Comparison of ENCODE assay signal across 8 mouse cellular contexts in genomic region chr17:49889629-49890028, GRCm38 (mm10).
DNase-seq lines count a peak whose midpoint lies in the region; ATAC-seq and TF ChIP-seq lines count a peak whose summit lies in the region.

No protein-coding gene starts in this region.

- TF ChIP-seq CTCF in left cerebral cortex, adult 2 months (IDR thresholded peaks at IDR 0.05) = peak; percentile 35

- intact Hi-C loops in left cerebral cortex, adult 2 months (cut with DNase I) = loop anchor here (10.0 kb wide), 1 partner anchor 1475 kb away; the partner anchor contains the start of gene Oard1

- no peaks in the 10 kb centered on the region for H3K27me3 ChIP-seq in limb, embryonic 12.5 days
- no peaks in the 10 kb centered on the region for H3K27me3 ChIP-seq in stomach, embryonic 14.5 days (ENCODE audit: control insufficient read depth, insufficient read depth, low read length)

- H3K9me3 ChIP-seq in limb, embryonic 12.5 days = no peaks in the 10 kb centered on the region
- H3K9me3 ChIP-seq in stomach, embryonic 14.5 days (ENCODE audit: control insufficient read depth, low read depth, low read length) = no peaks in the 10 kb centered on the region

- ATAC-seq in erythroid progenitor cell, adult 5-6 weeks (replicated peaks; ENCODE audit: low FRiP score, poor library complexity, severe bottlenecking) = 0 out of 2 replicates have a peak, but pooled peaks have one; percentile 10
- peak; percentile 70; the same call in 1 of the 2 replicates for ATAC-seq in limb, embryonic 12.5 days (ENCODE audit: insufficient number of reproducible peaks, insufficient read depth, low FRiP score, low TSS enrichment, low read depth)
- peak; percentile 46; the same call in 1 of the 2 replicates for ATAC-seq in stomach, embryonic 14.5 days (ENCODE audit: insufficient number of reproducible peaks, insufficient read depth, low FRiP score, low read depth)

- H3K4me3 ChIP-seq in left cerebral cortex, adult 2 months = no peak overlapping the region
- no peak overlapping the region for H3K4me3 ChIP-seq in limb, embryonic 12.5 days (replicated peaks)
- no peak overlapping the region for H3K4me3 ChIP-seq in stomach, embryonic 14.5 days (ENCODE audit: low read depth, low read length)

- H3K4me1 ChIP-seq in limb, embryonic 12.5 days (replicated peaks) = peaks cover 17% of the 10 kb centered on the region
- H3K4me1 ChIP-seq in stomach, embryonic 14.5 days (ENCODE audit: control insufficient read depth, insufficient read depth, low read length) = peaks cover 5% of the 10 kb centered on the region; the same call in 1 of the 2 replicates

- 21% methylated on average over 7 of the region's 7 CpGs for WGBS in limb, embryonic 12.5 days
- 37% methylated on average over 7 of the region's 7 CpGs for WGBS in stomach, embryonic 14.5 days

- H3K36me3 ChIP-seq in limb, embryonic 12.5 days = no peaks in the 10 kb centered on the region
- H3K36me3 ChIP-seq in stomach, embryonic 14.5 days (ENCODE audit: control insufficient read depth, insufficient read depth, low read length) = no peaks in the 10 kb centered on the region

- no peak overlapping the region for H3K27ac ChIP-seq in left cerebral cortex, adult 2 months
- no peak overlapping the region for H3K27ac ChIP-seq in limb, embryonic 12.5 days
- H3K27ac ChIP-seq in stomach, embryonic 14.5 days (ENCODE audit: low read length) = no peak overlapping the region

- 0 out of 2 replicates have a peak overlapping the region, but pooled peaks have one; percentile 18 for H3K9ac ChIP-seq in limb, embryonic 12.5 days (replicated peaks)
- no peak overlapping the region for H3K9ac ChIP-seq in stomach, embryonic 14.5 days (replicated peaks; ENCODE audit: low read depth, low read length)

- no peak for DNase-seq in left cerebral cortex, adult 2 months (ENCODE audit: extremely low spot score in 1 of 2, low spot score in 2 of 2)
- no peak for DNase-seq in left cerebral cortex, adult 9 months (ENCODE audit: low spot score in 2 of 2)
- DNase-seq in ovary, adult 18-20 months (ENCODE audit: low spot score) = no peak
- no peak for DNase-seq in frontal cortex, postnatal 36 days (ENCODE audit: low spot score in 2 of 2)
- no peak for DNase-seq in urinary bladder, postnatal 25 days (ENCODE audit: low spot score)

- no peak overlapping the region for H3K4me2 ChIP-seq in limb, embryonic 12.5 days
- no peak overlapping the region for H3K4me2 ChIP-seq in stomach, embryonic 14.5 days (replicated peaks; ENCODE audit: low read depth, low read length)

Comparison
In these comparisons a context has a peak if more than half of its experiments do, and no peak if none do; other contexts are left out.
1. ATAC-seq: peak in every context shown above with its lines; median percentile 70 in limb, embryonic 12.5 days; 46 in stomach, embryonic 14.5 days; 10 in erythroid progenitor cell, adult 5-6 weeks.